Mouse (Mus musculus) liver, adult 2 months (tissue): ENCODE measurements around the gene Cry1.

Experiments
- CTCF ChIP-seq: fragments of 200-500 bp; IDR thresholded peaks from 2 replicates; pipeline ENCODE4 v1.5.1; 2011; ENCODE audit warnings: low read depth, low read length, control low read depth
- POLR2A ChIP-seq: fragments of 200-500 bp; IDR thresholded peaks from 2 replicates; pipeline ENCODE4 v1.6.1; 2011; ENCODE audit warnings: low read length, control low read depth; ENCODE audit not compliant: insufficient read depth; ENCODE audit errors: extremely low read depth

- no peak for TF ChIP-seq CTCF
- no peak for TF ChIP-seq POLR2A
Observed at GRCm38 (mm10) chr10:85102247-85103084, 82.4 kb downstream of the Cry1 start, which contains the start of the genes Fhl4 and Tmem263.
